Mouse (Mus musculus) left cerebral cortex, postnatal 10 days (tissue): ENCODE data around the gene Bcan. TPM values are rescaled to one million over a fixed set of nuclear protein-coding genes. Genes with fewer than 3 reads are reported as not detected.
A peak's percentile ranks its signal among the peaks of the same experiment; 100 is the strongest.

ENCODE experiments used
- DNase-seq, 2 experiments: peaks; one replicate each; pipeline ENCODE4 v3.0.0; 2021 to 2022; ENCODE audit warnings: low spot score in 2 of 2, mixed read lengths in 1 of 2; ENCODE audit errors: extremely low spot score in 1 of 2
- intact Hi-C: fragments of 180-260 bp; cut with DNase I; formaldehyde crosslinking; loops from one replicate; pipeline ENCODE4 v1.15.1; 2025
- total RNA-seq, 2 experiments: library from RNA; stranded (reverse); gene quantifications; 2 replicates each; pipeline ENCODE4 v1.2.3; 2021

Gene Bcan
- total RNA-seq, 2 experiments from 2014 or later = 262 to 273 TPM

DNA sequence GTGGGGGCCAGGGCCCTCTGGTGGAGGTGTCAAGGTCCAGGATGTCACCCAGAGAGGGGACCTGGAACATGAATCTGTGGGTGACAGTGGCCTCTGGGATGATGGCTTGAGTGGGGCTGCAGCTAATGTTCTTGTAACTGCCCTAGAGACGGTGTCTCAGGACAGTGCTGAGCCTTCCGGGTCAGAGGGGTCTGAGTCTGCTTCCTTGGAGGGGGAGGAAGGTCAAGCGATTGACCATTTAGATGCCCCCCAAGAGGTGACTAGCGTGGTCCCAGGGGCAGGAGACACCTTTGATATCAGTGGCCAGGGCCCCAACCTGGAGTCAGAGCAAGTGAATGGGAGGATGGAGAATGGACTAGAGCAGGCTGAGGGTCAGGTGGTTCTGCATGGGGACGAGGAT, 20.5 kb downstream of the Bcan start:
- intact Hi-C loops = no loop called here
- DNase-seq = no peak

- intact Hi-C loops = no loop called here
- DNase-seq = peak in 1 of 2 experiments; percentile 58
These were observed 25.5 kb downstream of the Bcan start for GRCm38 (mm10) chr3:87974381-87974987.

- DNase-seq = peak in 1 of 2 experiments; percentile 28
- intact Hi-C loops = no loop called here
These were observed 26.2 kb downstream of the Bcan start for GRCm38 (mm10) chr3:87973593-87974380.

GRCm38 (mm10) chr3:87972776-87973175, 27.3 kb downstream of the Bcan start:
- peak in 1 of 2 experiments; percentile 28 for DNase-seq
- intact Hi-C loops = no loop called here

DNA sequence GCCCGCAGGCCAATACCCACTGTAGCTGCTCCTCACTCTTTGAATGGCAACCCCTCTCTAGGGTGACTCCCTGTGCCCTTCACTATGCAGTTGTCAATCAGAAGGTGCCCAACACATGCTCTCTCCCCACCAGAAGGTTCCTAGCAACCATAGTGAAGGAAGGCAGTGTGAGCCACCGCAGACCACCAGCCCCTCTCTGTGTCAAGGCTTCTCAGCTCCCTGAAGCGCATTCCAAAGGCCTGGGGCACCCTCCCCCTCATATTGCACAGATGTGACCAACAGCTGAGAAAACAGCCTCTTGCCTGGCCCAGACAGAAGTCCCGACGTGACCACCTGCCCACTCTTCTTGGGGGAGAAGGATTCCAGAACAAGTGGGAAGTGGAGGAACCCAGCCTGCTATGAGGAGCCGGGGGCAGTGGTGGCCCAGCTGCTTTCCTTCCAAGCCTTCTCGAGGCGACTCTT, 27.8 kb downstream of the Bcan start:
- peak in 1 of 2 experiments; percentile 39 for DNase-seq
- intact Hi-C loops = no loop called here

DNA sequence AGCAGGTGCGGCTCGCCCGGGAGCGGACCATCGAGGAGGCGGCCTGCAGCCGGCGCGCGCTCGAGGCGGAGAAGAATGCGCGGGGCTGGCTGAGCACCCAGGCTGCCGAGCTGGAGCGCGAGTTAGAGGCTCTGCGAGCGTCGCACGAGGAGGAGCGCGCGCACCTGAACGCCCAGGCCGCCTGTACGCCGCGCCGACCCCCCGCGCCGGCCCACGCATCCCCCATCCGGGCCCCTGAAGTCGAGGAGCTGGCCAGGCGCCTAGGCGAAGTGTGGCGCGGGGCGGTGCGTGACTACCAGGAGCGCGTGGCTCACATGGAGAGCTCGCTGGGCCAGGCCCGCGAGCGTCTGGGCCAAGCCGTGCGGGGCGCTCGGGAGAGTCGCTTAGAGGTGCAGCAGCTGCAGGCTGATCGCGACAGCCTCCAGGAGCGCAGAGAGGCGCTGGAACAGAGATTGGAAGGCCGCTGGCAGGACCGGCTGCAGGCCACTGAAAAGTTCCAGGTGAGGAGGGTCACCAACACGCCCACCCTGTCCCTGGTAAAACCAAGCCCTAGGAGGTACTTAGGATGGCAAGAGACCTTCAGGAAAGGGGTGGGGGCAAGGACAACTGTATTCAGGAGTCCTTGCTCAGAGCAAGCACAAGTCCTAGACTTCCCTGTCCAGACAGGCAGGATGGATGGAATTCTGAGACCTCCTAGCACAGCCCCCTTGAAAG, 28.4 kb downstream of the Bcan start:
- peak in 1 of 2 experiments; percentile 47 for DNase-seq
- intact Hi-C loops = loop anchor here (2.0 kb wide), 1 partner anchor 101 kb away; no protein-coding TSS in a partner anchor

- DNase-seq = peak in 1 of 2 experiments; percentile 90
- intact Hi-C loops = loop anchor here (2.0 kb wide), 1 partner anchor 102 kb away; no protein-coding TSS in a partner anchor
These were observed 29.0 kb downstream of the Bcan start, which contains the start of gene Nes for GRCm38 (mm10) chr3:87970939-87971488. Gene Nes, plus strand, starts transcription at chr3:87971078.

DNA sequence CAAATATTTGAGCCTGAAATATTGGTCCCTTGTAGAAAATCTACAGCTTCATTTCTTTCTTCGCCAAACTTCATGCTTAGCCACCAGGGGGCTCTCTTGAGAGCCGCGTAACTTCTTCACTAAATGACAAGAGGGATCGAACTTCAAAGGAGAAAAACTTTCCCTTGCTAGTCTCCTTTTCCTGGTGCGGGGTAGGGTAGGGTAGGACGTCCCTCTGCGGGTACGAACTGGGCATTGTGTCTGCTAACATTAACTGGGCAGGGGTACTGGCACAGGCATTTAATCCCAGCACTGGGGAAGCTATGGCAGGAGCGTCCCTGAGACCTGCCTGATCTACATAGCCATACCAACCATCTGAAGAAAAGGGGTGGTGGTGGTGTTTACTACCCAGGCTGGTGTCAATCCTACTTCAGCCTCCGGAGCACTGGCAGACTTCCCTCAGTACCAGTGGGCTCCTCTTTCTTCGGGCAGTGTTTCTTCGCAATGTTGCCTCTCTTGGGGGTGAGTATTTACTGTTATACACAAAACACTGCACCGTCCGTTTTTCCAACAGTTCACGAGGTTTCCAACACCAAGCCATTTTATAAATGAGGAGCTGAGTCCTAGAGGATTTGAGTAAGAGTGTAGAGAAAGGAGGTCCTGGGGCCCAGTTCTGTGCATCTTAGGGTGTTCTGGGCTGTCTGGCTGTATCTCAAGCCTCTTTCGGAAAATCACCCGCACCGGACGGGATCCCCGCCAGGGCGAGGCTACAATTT, 29.7 kb downstream of the Bcan start:
- intact Hi-C loops = loop anchor here (2.0 kb wide), 1 partner anchor 102 kb away; no protein-coding TSS in a partner anchor

DNA sequence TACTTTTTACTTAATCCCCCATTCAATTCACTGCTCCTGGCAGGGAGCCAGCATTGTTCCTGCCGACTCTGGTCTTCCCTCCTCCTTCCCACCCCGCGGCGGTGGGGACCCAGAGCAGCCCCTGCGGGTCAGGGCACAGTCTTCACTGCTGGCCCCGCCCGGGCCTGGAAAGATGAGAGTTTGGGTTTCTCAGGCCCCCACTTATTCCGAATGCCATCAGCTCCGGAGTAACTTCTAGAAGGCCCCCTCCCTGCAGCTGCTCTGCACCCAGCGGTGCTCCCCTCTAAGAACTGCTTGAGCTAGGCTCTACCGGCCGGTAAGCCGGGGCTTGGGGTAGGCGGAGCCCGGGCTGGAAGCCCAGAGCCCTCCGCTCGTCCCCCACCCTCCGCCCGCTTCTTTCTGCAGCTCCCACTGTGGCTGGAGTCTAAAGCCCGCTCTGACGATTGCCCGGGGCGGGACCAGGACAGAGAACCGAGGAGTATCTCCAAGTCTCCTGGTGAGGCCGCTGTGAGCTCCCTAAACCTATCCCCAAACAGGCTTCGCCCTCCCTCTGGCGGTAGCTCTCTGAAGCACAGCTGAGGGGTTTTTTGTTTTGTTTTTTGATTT, 39.3 kb downstream of the Bcan start:
- intact Hi-C loops = no loop called here
- peak; percentile 82 to 95 for DNase-seq

More for the DNA sequence above, 29.7 kb downstream of the Bcan start:
- DNase-seq = no peak

GRCm38 (mm10) chr3:87960191-87960585, 39.8 kb downstream of the Bcan start:
- intact Hi-C loops = no loop called here
- DNase-seq = no peak

DNA sequence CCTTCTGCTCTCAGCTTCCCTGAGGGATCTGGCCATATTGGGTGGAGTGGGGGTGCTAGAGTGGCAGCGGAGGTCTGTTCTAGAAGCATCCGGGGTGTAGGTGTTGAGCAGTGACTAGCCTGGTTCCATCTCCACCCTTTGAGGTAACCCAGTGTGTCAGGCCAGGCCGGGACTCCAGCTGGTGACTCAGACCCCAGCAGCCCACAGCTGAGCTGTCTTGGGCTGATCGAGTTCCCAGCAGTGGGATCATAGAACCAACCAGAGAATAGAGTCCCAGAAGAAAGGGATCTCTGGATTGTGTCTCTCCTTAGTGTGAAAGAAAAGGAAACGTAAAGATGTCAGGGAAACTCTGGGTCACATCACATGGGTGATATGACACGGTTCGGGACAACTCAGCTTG, 40.7 kb downstream of the Bcan start:
- intact Hi-C loops = no loop called here
- no peak for DNase-seq

DNA sequence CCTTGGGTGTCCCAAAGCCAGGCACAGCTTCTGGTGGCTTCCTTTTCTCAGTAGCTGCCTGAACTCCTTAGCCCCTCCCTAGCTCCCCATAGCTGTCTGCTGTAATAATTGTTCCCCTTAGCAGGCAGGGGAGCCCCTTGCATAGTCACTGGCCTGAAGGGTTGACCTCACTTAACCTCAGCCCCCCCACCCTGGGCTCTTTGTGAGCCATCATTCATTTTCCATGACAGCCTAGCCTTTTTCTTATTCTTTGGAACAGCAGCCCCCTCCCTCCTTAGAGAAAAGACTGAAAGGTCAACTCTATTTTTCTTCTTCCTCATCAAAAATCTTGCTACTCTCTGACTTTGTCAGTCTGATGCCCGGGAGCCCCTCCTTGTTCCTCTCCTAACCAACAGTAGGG, 41.1 kb downstream of the Bcan start:
- DNase-seq = no peak
- intact Hi-C loops = no loop called here

DNA sequence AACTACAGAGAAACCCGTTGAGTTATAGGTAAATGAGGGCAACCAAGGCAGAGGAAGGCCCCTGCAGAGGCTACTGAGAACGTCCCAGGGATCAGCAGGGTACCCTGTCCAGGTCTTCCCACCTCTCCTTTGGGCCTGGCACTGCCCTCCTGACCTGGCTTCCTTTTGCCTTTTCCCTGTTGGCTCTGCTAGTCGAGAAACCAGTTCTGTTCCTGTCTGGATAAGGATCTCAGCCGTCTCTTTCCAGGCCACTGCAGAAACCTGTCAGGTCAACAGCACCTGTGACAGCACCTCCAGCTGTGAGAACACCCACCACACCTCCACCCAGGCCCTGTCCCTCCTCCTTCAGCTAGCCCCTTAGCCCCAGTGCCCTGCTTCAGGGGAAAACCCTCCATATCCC, 41.6 kb downstream of the Bcan start:
- intact Hi-C loops = no loop called here
- no peak for DNase-seq

DNA sequence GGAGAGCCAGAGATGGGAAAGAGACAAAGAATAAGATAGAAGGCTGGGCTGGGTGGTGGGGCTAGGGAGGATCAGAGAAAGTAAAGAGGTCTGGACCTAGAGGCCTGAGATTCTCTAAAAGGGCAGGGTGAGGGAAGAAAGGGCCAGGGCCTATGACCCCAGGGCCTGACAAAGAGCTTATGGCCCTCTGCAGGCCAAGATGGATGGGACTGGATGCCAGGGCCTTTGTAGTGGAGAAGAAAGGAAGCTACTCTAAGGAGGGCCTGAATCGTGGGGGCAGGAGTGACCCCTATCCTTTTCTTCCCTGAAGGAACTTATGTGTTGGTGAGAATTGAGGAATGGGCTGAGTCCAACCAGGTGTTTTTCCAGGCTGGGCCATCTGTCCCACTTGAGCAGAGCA, 42.0 kb downstream of the Bcan start:
- no peak for DNase-seq
- intact Hi-C loops = no loop called here

DNA sequence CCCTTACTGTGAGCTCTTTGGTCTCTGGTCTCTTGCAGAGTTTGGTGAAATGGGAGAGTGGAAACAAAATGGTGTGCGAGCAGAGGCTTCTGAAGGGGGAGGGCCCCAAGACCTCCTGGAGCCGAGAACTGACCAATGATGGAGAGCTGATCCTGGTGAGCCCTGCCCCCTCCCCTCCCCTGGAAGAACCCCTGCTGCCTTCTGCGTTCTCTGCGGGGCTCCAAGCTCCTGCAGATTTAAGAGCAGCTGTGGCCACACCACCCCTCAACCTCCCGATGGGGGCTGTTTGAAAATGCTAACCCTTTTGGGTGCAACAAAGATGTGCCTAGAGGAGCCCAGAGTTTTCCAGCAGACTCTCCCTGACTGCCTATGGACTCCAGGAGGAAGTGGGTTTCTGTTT, 47.6 kb downstream of the Bcan start:
- DNase-seq = no peak
- intact Hi-C loops = no loop called here

DNA sequence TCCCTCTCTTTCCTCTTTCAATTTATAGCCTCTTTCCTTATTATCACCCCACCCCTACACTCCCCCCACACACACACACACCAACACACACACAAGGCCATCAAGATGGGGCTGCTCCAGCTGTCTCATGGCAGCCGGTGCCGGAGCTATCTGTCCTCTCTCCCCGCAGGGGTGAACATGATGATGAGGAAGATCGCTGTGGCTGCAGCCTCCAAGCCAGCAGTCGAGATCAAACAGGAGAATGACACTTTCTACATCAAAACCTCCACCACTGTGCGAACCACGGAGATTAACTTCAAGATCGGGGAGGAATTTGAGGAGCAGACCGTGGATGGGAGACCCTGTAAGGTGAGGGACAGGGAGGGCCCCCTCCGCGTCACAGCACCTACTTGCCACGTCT, 48.1 kb downstream of the Bcan start:
- DNase-seq = no peak
- intact Hi-C loops = no loop called here

- intact Hi-C loops = no loop called here
- no peak for DNase-seq
These were observed 50.0 kb downstream of the Bcan start for GRCm38 (mm10) chr3:87949955-87950515.
